Mouse (Mus musculus): ENCODE results near the gene Cd209a.
"Not testable (repeated sequence)": the region's sequence is repeated elsewhere in the genome, so short reads cannot be mapped to it uniquely, and the experiment has no call there.

Gene Cd209a

GRCm38 (mm10) chr8:3748761-3749160, at the start of gene Cd209a:
Cd209a (minus strand) TSS chr8:3748984.
- no peak for DNase-seq (ENCODE audit: low spot score)

DNA sequence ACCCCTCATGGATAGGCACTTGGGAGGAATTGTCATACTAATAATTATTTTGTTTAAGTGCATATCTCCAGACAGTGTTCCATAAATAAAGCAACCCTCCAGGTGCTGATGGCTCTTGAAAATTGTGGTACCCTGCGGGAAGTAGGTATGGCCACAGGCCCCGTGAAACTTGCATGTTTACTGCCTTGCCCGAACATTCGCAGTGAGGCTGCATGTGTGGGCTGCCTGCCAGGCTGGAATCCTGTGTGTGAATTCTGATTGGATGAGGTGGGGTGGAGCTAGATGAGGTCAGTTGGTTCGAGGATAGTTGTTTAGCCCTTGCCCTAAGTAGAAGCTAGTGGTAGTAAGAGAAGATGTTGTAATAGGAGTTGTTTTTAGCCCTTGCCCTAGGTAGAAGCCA, 19.9 kb upstream of the Cd209a start:
- DNase-seq (ENCODE audit: low spot score): not testable (repeated sequence)

DNA sequence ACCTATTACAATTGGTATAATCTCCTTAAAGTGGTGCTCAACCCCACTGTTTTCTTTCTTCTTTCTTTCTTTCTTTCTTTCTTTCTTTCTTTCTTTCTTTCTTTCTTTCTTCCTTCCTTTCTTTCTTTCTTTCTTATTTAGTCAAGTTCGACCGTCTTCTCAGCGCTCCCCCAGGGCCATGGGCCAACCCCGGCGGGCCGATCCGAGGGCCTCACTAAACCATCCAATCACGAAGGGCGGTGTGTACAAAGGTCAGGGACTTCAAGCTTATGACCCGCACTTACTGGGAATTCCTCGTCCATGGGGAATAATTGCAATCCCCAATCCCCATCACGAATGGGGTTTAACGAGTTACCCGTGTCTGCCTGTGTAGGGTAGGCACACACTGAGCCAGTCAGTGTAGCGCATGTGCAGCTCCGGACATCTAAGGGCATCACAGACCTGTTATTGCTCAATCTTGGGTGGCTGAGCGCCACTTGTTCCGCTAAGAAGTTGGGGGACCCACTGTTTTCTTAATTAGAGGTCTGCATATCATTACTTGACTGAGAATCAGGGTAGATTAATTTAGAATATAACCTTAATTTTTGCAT, 5.6 kb upstream of the Cd209a start:
- DNase-seq (ENCODE audit: low spot score): peak; percentile 50

GRCm38 (mm10) chr8:3736947-3737346, 11.8 kb downstream of the Cd209a start:
- DNase-seq (ENCODE audit: low spot score): no peak

DNA sequence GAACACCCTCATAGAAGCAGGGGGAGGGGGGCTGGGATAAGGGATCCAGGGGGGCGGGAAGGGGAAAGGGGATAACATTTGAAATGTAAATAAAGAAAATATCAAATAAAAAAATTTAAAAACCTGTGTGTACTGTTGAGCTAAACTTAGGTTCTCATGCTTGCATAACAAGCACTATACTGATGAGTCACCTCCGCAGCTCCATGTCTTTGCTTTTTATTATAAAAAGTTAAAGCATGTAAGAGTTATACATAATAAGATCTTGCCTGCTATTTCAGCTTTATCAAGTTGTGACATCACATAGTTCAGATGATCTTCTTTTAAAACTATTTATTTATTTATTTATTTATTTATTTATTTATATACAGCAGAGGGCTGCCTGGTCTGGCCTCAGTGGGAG, 13.2 kb downstream of the Cd209a start:
- DNase-seq (ENCODE audit: low spot score): no peak

- DNase-seq (ENCODE audit: low spot score): no peak
Measured at GRCm38 (mm10) chr8:3734084-3734483, 14.7 kb downstream of the Cd209a start.

DNA sequence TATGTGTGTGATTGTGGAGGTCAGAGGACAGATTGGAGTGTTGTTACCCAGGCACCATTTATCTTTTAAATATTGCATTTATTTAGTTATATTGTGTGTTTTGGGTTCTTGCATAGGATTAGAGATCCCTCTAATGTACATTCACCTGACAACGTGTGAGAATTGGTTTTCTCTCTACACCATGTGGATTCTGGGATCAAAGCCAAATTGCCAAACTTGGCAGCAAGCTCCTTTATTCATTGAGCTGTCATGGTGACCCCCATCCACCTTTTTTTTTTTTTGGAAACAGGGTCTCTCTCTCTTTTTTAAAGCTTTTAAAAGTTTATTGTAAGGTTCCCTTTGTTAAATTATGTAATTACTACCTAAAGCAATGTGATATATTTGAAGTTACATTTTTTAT, 27.7 kb downstream of the Cd209a start:
- no peak for DNase-seq (ENCODE audit: low spot score)

GRCm38 (mm10) chr8:3720551-3720950, 28.2 kb downstream of the Cd209a start, which contains the start of gene Clec4g:
Clec4g (minus strand) TSS chr8:3720651.
- DNase-seq (ENCODE audit: low spot score): no peak

- peak; percentile 54 for DNase-seq (ENCODE audit: low spot score)
Measured at GRCm38 (mm10) chr8:3718559-3718958, 30.2 kb downstream of the Cd209a start.

- DNase-seq (ENCODE audit: low spot score): no peak
Measured at GRCm38 (mm10) chr8:3717321-3717954, 31.3 kb downstream of the Cd209a start.

GRCm38 (mm10) chr8:3711646-3712045, 37.1 kb downstream of the Cd209a start:
- peak; percentile 9 for DNase-seq (ENCODE audit: low spot score)

DNA sequence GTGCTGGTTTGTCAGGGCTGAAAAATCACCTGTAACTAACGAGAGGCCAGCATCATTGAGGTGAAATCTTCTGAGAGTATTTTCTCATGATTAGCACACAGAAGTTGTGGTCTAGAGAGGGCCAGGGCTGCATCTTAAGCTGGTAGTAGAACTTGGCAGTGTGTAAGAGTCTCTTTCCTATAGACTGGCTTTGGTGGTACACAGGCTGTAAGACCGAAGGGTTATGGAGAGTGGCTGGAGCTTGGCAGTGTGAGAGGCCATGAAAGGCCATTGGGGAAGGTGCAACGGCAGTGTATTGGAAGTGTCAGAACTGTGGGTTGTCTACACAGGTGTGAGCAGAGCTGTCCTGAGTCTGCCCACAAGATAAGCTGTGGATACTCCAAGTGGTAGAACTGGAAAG, 38.5 kb downstream of the Cd209a start:
- DNase-seq (ENCODE audit: low spot score): no peak

DNA sequence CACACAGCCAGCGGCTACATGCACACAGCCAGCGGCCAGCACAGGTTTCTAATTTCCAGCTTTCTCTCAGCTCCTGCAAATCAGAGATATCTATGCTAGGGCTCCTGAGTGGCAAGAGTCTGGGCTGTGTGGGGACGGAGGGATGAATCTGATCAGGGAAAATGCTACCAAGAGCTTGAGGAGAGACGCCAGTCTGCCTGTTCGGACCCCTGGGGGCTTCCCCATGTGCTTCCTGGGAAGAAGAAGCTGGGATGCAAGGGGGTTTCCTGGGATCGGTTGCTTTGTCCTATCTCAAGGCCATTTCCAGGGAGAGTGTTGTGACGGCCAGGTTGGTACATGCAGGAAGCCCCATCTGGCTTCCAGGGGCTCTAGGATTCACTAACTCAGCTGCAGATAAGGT, 41.2 kb downstream of the Cd209a start:
- DNase-seq (ENCODE audit: low spot score): no peak

DNA sequence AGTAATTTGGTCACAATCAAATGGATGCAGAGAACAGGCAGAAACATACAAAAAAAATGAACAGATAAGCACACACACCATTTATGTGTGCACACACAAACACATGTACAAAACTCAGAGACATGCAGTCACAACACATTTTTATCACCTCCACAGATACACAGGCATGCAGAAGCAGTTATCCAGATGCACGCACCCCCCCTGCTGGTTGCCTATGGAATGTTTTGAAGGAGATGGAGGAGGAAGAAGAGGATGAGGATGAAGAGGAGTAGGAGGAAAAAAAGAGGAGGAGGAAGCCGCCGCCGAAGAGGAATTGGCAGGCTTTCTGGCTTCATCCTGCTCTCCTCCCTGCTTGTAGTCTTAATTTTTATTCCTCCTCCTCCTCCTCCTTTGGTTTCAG, 43.1 kb downstream of the Cd209a start:
- DNase-seq (ENCODE audit: low spot score): no peak

DNA sequence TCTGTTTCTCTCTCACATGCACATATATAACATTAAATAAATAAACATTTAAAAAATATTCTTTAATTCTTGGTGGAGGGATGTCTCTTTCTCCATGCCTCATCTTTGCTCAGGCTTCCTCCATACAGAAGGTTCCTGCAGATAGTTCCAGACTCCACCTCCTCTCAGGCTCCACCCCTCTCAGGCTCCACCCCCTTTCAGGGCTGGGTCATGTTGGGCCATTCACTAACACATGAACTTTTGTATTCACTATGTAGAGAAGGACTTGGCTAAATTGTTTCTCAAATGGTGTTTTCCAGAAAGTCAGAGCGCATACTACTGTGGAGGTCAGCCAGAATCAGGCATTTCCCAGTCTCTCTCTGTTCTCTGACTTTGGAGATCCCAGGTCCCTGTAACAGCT, 47.3 kb downstream of the Cd209a start:
- DNase-seq (ENCODE audit: low spot score): no peak

DNA sequence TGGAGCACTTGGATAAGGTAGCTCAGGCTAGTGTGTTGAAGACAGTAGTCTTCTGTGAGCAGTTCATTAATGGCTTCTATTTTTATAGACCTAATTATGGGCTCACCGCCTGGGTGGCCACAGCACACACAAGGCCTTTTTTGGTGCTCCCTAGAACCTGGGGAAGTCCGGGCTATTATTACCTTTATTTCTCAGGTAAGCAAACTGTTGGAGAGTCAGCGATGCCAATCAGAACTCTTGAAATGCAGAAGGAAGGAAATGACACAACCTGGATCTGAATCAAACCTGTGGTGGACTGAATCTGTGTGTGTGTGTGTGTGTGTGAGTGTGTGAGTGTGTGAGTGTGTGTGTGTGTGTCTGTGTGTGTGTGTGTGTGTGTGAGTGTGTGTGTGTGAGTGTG, 54.7 kb downstream of the Cd209a start, which contains the start of gene Fcer2a:
TSS of gene Fcer2a (minus strand) at position 55 of the 400 bp plus-strand sequence.
- DNase-seq (ENCODE audit: low spot score): no peak

Measured in T-cell, adult 2 months (primary cell).